Mouse (Mus musculus) ES-Bruce4 (cell line): ENCODE data around the gene Bnip3.

ENCODE experiments used
- CTCF ChIP-seq: IDR thresholded peaks from one replicate; pipeline ENCODE4 v1.8.1; 2011; ENCODE audit warnings: low read depth, low read length
- EP300 ChIP-seq: IDR thresholded peaks from 2 replicates; pipeline ENCODE4 v1.6.1; 2011; ENCODE audit warnings: low read depth, low read length; ENCODE audit not compliant: insufficient read depth
- POLR2A ChIP-seq: IDR thresholded peaks from one replicate; pipeline ENCODE4 v1.8.1; 2011; ENCODE audit warnings: low read length; ENCODE audit not compliant: insufficient read depth

DNA sequence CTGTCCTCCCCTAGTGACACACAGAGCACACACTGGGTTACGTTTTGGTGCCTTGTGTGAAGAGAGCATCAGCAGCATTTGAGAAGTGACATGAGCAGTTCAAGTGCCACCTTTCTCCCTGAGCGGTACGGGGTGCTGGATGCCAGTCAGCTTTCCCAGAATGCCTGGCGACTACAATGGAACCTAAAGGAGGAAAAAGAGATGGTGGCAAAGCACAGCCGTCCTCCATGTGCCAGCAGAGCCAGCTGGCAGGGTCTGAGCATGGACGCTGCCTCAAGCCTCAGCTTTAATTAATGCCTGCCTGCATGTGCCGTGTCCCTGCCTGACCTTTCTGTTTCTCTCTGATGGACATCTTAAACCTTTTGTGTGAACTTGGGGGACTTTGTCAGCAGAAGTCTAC, 46.5 kb upstream of the Bnip3 start:
- TF ChIP-seq EP300, result no peak
- no peak for TF ChIP-seq CTCF
- no peak for TF ChIP-seq POLR2A
